Mouse (Mus musculus) granulocyte monocyte progenitor cell, adult 5-6 weeks (primary cell): ENCODE data around the gene Ldhc. TPM values are rescaled to one million over a fixed set of nuclear protein-coding genes. Genes with fewer than 3 reads are reported as not detected.
"Not testable (repeated sequence)": the region's sequence is repeated elsewhere in the genome, so short reads cannot be mapped to it uniquely, and the experiment has no call there.

ENCODE experiments used
- ATAC-seq: replicated peaks from 2 replicates; pipeline ENCODE4 v1.8.0; 2016; ENCODE audit warnings: mild to moderate bottlenecking, moderate TSS enrichment, inconsistent platforms; ENCODE audit not compliant: poor library complexity, severe bottlenecking
- total RNA-seq, 2 experiments: library from RNA; stranded (forward) in 1 of 2; stranded (reverse) in 1 of 2; fragments of 200-712, 200-1000 nt in 1 of 2; fragments of >200 nt in 1 of 2; fragmentation: Nextera tagmentation in 1 of 2; gene quantifications; 2 replicates each; pipeline ENCODE4 v1.2.3; 2014 to 2017

Gene Ldhc
- total RNA-seq (2014; fragmentation: Nextera tagmentation) (3.5 TPM in 1 of 2 replicates, not detected in the other), total RNA-seq (2017) (1.2 TPM in 1 of 2 replicates, not detected in the other)

- no peak for ATAC-seq
Observed at GRCm38 (mm10) chr7:46860996-46861395, at the start of gene Ldhc. Gene Ldhc, plus strand, starts transcription at chr7:46861203.

GRCm38 (mm10) chr7:46814012-46814411, 47.0 kb upstream of the Ldhc start:
- no peak for ATAC-seq

- ATAC-seq: not testable (repeated sequence)
Observed at GRCm38 (mm10) chr7:46820876-46821632, 39.9 kb upstream of the Ldhc start.

GRCm38 (mm10) chr7:46827046-46827802, 33.8 kb upstream of the Ldhc start:
- no peak for ATAC-seq

- no peak for ATAC-seq
Observed at GRCm38 (mm10) chr7:46827803-46828184, 33.2 kb upstream of the Ldhc start.

GRCm38 (mm10) chr7:46829911-46830310, 31.1 kb upstream of the Ldhc start:
- no peak for ATAC-seq

GRCm38 (mm10) chr7:46830799-46831590, 30.0 kb upstream of the Ldhc start:
- ATAC-seq: peak; percentile 62

- no peak for ATAC-seq
Observed at GRCm38 (mm10) chr7:46831693-46832092, 29.3 kb upstream of the Ldhc start.

- ATAC-seq: not testable (repeated sequence)
Observed at GRCm38 (mm10) chr7:46832112-46832810, 28.7 kb upstream of the Ldhc start.

- peak; percentile 71 for ATAC-seq
Observed at GRCm38 (mm10) chr7:46833266-46833665, 27.7 kb upstream of the Ldhc start.

GRCm38 (mm10) chr7:46833670-46834255, 27.2 kb upstream of the Ldhc start:
- peak; percentile 66 for ATAC-seq

GRCm38 (mm10) chr7:46834994-46835610, 25.9 kb upstream of the Ldhc start:
- no peak for ATAC-seq

GRCm38 (mm10) chr7:46836357-46836756, 24.6 kb upstream of the Ldhc start:
- no peak for ATAC-seq

- no peak for ATAC-seq
Observed at GRCm38 (mm10) chr7:46837073-46837472, 23.9 kb upstream of the Ldhc start.

- peak; percentile 22 for ATAC-seq
Observed at GRCm38 (mm10) chr7:46838104-46838671, 22.8 kb upstream of the Ldhc start.

- peak; percentile 64 for ATAC-seq
Observed at GRCm38 (mm10) chr7:46838891-46839302, 22.1 kb upstream of the Ldhc start.

- ATAC-seq: peak; percentile 40
Observed at GRCm38 (mm10) chr7:46839446-46839845, 21.6 kb upstream of the Ldhc start.

- ATAC-seq: no peak
Observed at GRCm38 (mm10) chr7:46839861-46840260, 21.1 kb upstream of the Ldhc start.

- ATAC-seq: peak; percentile 15; the same call in 1 of the 2 replicates
Observed at GRCm38 (mm10) chr7:46840326-46840725, 20.7 kb upstream of the Ldhc start.
